Mouse (Mus musculus) bone marrow macrophage, adult 2 months (primary cell): Measurements from ENCODE around the gene Map4k3.

Experiments
- CTCF ChIP-seq: IDR thresholded peaks from 2 replicates; pipeline ENCODE4 v1.5.1; 2012; ENCODE audit warnings: low read depth, mild to moderate bottlenecking, low read length, moderate library complexity
- POLR2A ChIP-seq: IDR thresholded peaks from 2 replicates; pipeline ENCODE4 v1.6.1; 2012; ENCODE audit warnings: mild to moderate bottlenecking, low read depth, low read length, borderline replicate concordance

GRCm38 (mm10) chr17:80729825-80730224, 1.5 kb upstream of the Map4k3 start:
- TF ChIP-seq POLR2A (no peak), CTCF (no peak)
